Mouse (Mus musculus) adrenal gland, adult (tissue): ENCODE measurements around the gene Ppip5k1.

ENCODE experiments used
- DNase-seq, 2 experiments: peaks; one replicate each; pipeline ENCODE4 v3.0.0; 2022 to 2023; ENCODE audit warnings: low spot score in 1 of 2; ENCODE audit not compliant: inconsistent age in 2 of 2

The Ppip5k1 gene

GRCm38 (mm10) chr2:121299471-121299870 lies 55.7 kb downstream of the Ppip5k1 start:
- DNase-seq: no peak

DNA sequence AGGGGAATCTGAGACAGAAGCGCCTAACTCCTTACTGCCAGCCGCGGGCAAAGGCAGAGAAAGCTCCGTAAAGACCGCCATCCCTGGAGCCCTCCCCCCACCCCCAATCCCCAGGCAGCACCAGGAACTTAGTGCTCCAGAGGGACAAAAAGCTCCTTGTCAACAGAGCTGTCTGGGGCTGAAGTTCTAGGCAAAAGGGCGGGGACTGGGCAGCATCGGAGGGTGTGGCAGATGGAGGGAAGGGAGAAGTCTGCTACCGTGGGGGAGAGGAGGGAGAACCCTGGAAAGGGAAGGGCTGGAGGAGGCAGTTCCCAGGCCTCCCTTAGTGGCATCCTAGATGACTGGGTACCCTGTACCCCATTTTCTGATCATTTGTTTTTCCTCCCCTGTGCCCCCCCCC lies 57.1 kb downstream of the Ppip5k1 start:
- no peak for DNase-seq

DNA sequence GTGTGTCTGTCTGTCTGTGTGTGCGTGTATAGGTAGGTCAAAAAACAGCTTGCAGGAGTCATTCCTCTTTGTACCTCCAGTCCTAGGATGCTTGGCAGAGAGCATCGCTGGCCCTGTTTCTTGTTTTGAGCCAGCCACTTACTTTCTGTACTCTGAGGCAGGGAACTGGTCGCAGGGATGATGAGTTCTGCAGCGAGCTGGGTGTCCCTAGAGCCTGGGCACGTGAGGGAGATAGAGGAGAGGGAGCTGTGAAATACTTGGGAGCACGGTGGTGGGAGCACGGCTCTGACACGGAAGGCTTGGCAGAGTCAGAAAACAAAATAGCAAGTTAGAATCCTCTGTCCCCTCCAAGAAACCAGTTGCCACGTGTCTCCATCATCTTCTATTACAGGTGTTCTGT lies 57.5 kb downstream of the Ppip5k1 start:
- DNase-seq: no peak

- no peak for DNase-seq
These were observed 58.4 kb downstream of the Ppip5k1 start for GRCm38 (mm10) chr2:121296754-121297231.

GRCm38 (mm10) chr2:121295608-121296571 lies 59.3 kb downstream of the Ppip5k1 start:
- DNase-seq: peak in 1 of 2 experiments; percentile 39

GRCm38 (mm10) chr2:121294753-121295607 lies 60.2 kb downstream of the Ppip5k1 start:
- peak; percentile 30 to 55 for DNase-seq

- DNase-seq: peak; percentile 47 to 69
These were observed 61.0 kb downstream of the Ppip5k1 start for GRCm38 (mm10) chr2:121294182-121294581.

GRCm38 (mm10) chr2:121292316-121293013 lies 62.7 kb downstream of the Ppip5k1 start:
- DNase-seq: no peak

DNA sequence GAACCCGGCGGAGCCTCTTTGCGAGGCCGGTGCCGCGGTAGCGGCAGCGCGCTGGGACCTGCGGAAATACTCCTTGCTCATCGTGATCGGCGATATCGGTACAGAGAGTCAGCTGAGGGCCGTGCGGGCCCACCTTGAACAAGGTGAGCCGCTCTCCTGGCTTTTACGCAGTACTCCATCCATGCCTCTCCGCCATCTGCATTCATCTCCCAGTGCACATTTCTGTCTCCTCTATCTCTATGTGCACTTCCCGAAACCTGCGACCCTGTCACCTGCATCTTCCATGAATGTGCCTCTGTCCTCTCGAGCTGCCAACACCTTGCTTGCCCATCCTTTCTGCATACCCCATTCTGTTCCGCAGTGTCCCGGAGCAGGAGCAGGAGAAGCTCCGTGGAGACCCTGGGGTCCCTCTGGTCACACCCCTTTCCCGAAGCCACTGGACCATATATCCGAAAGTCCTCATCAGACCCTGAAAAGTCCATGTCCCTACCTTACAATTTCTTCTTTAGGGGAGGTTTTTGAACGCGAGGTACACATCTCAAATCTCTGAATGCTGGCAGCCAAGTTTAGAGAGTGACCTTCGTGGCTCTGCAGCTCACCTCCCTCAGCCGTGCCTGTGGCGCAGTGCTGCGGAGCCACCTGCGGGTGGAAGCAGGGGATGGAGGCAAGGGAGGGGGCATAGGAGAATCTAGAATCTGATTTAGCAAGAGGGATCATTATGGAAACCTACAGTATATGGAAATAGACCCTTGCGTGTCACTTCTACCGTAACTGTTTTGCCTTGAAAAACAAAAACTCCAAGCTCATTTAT lies 65.3 kb downstream of the Ppip5k1 start:
- DNase-seq: peak; percentile 26 to 59

DNA sequence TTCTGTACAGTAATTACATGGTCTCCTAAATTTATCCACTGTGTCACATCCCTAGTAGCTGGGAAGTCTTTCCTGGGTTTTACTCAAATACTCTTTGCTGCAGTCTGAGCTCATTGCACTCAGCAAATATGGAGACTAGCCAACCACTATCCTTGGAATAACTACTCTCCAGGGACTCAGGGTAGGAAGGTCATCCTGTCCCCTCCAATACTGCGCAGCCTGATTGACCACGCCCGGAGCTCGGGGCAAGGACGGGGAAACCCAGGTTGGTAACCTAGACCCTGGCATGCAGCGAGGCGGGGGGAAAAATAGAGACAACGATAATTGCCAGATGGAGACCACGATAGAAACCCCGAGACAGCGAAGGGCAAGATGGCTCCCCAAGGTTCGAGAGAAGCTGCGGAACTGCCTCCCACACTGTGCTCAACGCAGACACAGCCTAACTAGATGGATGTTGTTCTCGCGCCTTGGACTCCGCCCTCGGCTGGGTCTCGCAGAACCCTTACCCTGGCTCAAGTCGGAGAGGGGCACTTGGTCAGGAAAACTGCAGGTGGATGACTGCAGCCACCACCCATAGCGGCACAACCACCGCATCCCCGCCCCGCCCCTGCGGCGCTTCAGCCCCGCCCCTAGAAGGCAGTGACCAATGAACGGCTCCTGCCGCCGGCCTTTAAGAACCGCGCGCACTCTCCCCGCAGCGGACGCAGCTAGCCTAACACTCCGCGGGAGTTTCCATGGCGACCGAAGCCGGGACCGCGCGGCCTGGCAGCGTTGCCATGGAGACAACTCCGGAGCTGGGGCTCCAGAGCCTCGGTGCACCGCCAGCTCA lies 66.1 kb downstream of the Ppip5k1 start, which contains the start of gene Map1a:
Gene Map1a, plus strand, starts transcription at position 700 of the 829 bp plus-strand sequence.
- peak; percentile 96 to 97 for DNase-seq

DNA sequence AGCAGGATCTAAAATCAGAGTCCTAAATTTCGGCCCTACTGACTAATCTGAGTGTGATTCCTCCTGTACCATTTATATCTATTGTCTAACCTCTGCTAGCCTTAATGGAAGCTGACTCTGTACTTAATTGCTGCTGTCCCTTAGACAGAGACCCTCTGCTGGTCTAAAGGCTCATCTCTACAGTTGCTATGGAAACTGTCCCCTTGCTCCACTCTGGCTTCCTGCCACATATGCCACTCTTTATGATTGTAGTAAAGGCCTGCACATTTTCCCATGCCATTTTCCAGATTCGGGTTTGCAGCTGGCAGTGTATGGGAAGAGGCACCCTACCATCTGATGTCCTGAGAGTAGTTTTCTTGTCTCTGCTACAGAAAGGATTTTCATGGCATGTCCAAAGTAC lies 67.3 kb downstream of the Ppip5k1 start:
- no peak for DNase-seq

DNA sequence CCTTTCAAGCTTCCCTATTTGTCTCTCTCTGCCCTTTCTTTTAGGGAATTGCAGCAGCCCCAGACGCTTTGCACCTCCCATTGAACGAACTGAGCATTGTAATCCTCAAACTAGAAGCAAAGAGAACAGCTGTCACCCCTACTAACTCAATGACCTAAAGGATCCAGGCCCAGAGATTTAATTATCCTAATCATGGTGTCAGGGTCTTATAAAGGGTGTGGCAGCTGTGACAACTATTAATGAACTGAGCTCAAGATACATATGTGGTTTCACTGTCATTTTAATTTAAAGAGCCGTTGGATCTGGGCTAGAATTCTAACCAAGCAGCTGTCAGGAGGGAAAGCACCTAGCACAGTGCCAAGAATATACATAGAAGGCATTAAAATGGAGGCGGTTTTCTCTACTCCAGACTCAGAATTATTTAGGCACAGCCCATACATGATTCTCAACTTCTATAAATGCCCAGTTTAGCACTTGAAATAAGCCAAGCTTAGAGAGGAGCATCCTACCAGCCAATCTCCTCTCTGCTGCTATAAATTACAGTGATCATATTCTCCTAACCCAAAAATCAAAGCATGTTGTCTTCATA lies 83.2 kb downstream of the Ppip5k1 start:
- DNase-seq: no peak

DNA sequence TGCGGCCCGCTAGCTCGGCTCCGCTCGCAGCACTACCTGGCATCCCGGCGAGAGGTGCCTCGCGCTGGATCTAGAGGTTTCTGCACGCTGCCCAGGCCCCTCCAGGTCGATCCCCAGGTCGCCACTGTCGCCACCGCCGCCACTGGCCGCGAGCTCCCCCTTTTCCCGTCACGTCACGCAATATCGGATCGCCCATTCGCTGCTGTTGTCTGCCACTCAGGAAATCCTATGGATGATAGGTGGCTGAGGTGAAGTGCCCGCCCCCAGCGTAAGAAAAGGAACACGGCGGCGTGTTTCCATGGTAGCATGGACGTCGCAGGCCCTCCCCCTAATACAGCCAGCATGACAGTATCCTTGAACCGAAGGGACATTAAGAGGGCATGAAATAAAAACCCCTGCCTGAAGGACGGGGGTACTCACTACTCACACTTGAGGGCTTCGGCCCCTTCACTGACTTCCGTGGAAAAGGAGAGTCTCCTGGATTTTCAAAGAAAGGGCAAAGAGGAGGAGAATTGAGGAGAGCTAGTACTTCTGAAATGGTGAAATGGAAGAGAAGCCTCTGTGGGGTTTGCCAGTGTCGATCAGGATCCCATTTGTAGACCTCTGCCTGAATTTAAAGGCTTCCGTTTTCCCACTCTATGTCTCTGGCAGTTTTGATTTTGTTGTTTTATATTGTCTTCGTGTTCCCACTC lies 83.8 kb downstream of the Ppip5k1 start, which contains the start of gene Trp53bp1:
Gene Trp53bp1, minus strand, starts transcription at position 172 of the 692 bp plus-strand sequence.
- DNase-seq: peak; percentile 96 to 99

GRCm38 (mm10) chr2:121270521-121271235 lies 84.5 kb downstream of the Ppip5k1 start:
- DNase-seq: no peak

GRCm38 (mm10) chr2:121268446-121268845 lies 86.8 kb downstream of the Ppip5k1 start:
- DNase-seq: no peak
